Mouse (Mus musculus): ENCODE data around the gene Trpv4.

- no peak for TF ChIP-seq CTCF (IDR thresholded peaks at IDR 0.05; ENCODE audit: low read depth)
- TF ChIP-seq EP300 (optimal IDR thresholded peaks at IDR 0.05) = no peak
These were observed 7.2 kb downstream of the Trpv4 start for GRCm38 (mm10) chr5:114651002-114651401.
